11 mouse cellular contexts compared by ENCODE assay signal in the genomic region with DNA sequence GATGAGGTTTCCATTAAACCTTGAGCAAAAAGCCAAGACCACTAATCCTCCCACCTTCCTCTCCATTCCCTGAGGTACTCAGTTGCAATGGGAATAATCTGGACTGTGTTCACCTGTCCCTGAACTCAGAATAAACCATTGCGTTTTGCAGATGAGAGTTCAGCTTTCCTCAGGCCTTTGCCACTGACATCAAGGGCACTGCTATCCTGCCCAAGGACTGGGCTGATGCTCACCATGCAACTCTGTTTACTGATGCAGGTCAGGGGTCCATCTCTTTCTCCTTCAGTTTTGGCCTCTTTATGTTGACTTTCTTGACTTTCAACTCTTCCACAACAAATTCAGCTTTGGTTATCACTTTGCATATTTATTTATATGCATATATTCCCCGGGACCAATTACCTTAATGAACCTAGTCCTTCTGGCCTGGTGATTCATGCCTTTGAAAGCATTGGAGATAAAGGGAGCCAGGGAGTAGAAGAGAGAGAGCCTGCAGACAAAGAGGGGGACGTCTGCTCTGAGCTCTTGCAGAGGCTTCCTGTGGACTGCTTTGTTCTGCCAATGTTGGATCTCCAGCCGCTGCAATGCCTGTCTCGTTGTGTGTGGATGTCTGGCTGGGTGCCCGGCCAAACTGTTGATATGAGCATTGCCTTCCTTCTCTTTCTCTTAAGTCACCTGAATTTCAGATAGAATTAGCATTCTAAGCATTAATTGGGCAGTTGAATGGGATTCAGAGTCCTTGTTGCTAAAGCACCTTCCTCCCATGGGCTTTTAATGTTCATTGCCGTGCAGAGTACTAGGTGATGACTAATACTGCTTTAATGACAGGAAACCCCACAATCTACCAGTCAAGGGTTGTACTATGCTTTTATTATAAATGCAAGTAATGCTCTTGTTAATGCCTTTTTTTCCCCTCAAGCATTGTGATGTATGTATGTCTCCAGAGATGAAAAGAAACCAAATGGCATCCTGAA.
DNase-seq lines count a peak whose midpoint lies in the region; ATAC-seq lines count a peak whose summit lies in the region.
"Had no signal": no experiment of that assay in that cellular context is flagged by ENCODE, and none has a peak within 500 bp of the region (broad histone marks: within the 10 kb centered on the region; RNA-seq: fewer than 3 reads in every experiment).

No protein-coding gene starts in this region.

- peak overlapping the region; percentile 13; the same call in 1 of the 2 replicates for H3K4me2 ChIP-seq in heart, embryonic 14.5 days (ENCODE audit: low read length)
- H3K4me2 ChIP-seq: embryonic facial prominence, embryonic 12.5 days had no signal

- 0 out of 2 replicates have a peak, but pooled peaks have one; percentile 39 for ATAC-seq in heart, embryonic 14.5 days (ENCODE audit: insufficient number of reproducible peaks, insufficient read depth, low FRiP score, low read depth)
- no peak for ATAC-seq in erythroblast, adult 5-6 weeks (replicated peaks; ENCODE audit: low FRiP score, poor library complexity, severe bottlenecking)

- no peaks in the 10 kb centered on the region for H3K9me3 ChIP-seq in heart, embryonic 14.5 days (ENCODE audit: control insufficient read depth, low read length)
- H3K9me3 ChIP-seq in forebrain, embryonic 10.5 days, result no peaks in the 10 kb centered on the region
- H3K9me3 ChIP-seq: embryonic facial prominence, embryonic 12.5 days; limb, embryonic 10.5 days had no signal

- WGBS in heart, embryonic 14.5 days, result 20% methylated on average over 7 of the region's 7 CpGs
- 29% methylated on average over 7 of the region's 7 CpGs for WGBS in forebrain, embryonic 10.5 days

- no peaks in the 10 kb centered on the region for H3K36me3 ChIP-seq in heart, embryonic 14.5 days (ENCODE audit: control insufficient read depth, insufficient read depth, low read length)
- H3K36me3 ChIP-seq in forebrain, embryonic 10.5 days (replicated peaks), result no peaks in the 10 kb centered on the region
- H3K36me3 ChIP-seq: embryonic facial prominence, embryonic 12.5 days; limb, embryonic 10.5 days had no signal

- DNase-seq in heart, adult 18-20 months, result no peak
- DNase-seq in MN1 (ENCODE audit: low spot score), result peak; percentile 62
- DNase-seq in forebrain, embryonic 10.5 days (ENCODE audit: extremely low spot score, low spot score), result no peak
- DNase-seq in layer of hippocampus, postnatal 36 days, result peak; percentile 11 to 12
- no peak for DNase-seq in gastrocnemius, postnatal 25 days
- DNase-seq: kidney, adult 11 months; lung, adult 2 months had no signal

- no peak overlapping the region for H3K9ac ChIP-seq in heart, embryonic 14.5 days (ENCODE audit: low read length)
- H3K9ac ChIP-seq: embryonic facial prominence, embryonic 12.5 days had no signal

- H3K4me1 ChIP-seq in heart, embryonic 14.5 days (ENCODE audit: control insufficient read depth in 2 of 2, insufficient read depth in 2 of 2, low read length in 2 of 2), result peaks cover 0 to 4% of the 10 kb centered on the region in 2 experiments; a peak in 2 of 4 replicates
- peaks cover 24% of the 10 kb centered on the region for H3K4me1 ChIP-seq in forebrain, embryonic 10.5 days
- H3K4me1 ChIP-seq: limb, embryonic 10.5 days had no signal

- H3K27ac ChIP-seq in heart, embryonic 14.5 days (replicated peaks in 1 of 2; ENCODE audit: control insufficient read depth in 1 of 2, insufficient read depth in 1 of 2, low read depth in 2 of 2, low read length in 2 of 2), result no peak overlapping the region
- H3K27ac ChIP-seq in forebrain, embryonic 10.5 days, result peak overlapping the region; percentile 60; the same call in 1 of the 2 replicates
- H3K27ac ChIP-seq: embryonic facial prominence, embryonic 12.5 days; limb, embryonic 10.5 days had no signal

- H3K27me3 ChIP-seq in heart, embryonic 14.5 days (ENCODE audit: control insufficient read depth, insufficient read depth, low read length), result no peaks in the 10 kb centered on the region
- H3K27me3 ChIP-seq in forebrain, embryonic 10.5 days (ENCODE audit: poor library complexity, severe bottlenecking), result no peaks in the 10 kb centered on the region
- H3K27me3 ChIP-seq: embryonic facial prominence, embryonic 12.5 days had no signal

- H3K4me3 ChIP-seq in heart, embryonic 14.5 days (ENCODE audit: control insufficient read depth in 1 of 2, insufficient read depth in 1 of 2, low read depth in 1 of 2, low read length in 2 of 2), result no peak overlapping the region
- no peak overlapping the region for H3K4me3 ChIP-seq in forebrain, embryonic 10.5 days
- H3K4me3 ChIP-seq: embryonic facial prominence, embryonic 12.5 days; limb, embryonic 10.5 days had no signal

Comparison
In these comparisons a context has a peak if more than half of its experiments do, and no peak if none do; other contexts are left out.
1. DNase-seq: peak in MN1 (single experiment) and layer of hippocampus, postnatal 36 days (2 of 2); none in heart, adult 18-20 months (0 of 2), forebrain, embryonic 10.5 days (single experiment) and gastrocnemius, postnatal 25 days (single experiment).